Mouse (Mus musculus): Measurements from ENCODE around the gene Wipi1.

Wipi1 gene

DNA sequence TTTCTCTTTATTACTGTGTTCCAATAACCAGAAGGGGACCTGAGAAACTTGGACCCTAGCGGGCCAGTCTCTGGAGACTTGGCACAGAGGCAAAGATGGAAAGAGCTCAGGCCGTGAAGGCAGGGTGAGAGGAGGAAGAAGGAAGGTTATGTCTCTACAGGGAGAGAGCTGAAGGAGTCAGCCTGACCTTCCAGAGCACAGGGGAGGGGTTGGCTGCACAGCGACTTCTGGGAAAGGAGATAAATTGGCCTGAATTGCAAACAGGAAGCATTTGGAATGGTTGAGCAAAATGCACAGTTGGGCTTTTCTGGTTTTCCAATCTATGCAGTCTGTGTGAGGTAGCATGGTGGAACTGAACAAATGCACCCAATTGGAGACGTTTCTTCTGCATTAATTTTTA, 5.0 kb upstream of the Wipi1 start:
- DNase-seq: peak; percentile 14

DNA sequence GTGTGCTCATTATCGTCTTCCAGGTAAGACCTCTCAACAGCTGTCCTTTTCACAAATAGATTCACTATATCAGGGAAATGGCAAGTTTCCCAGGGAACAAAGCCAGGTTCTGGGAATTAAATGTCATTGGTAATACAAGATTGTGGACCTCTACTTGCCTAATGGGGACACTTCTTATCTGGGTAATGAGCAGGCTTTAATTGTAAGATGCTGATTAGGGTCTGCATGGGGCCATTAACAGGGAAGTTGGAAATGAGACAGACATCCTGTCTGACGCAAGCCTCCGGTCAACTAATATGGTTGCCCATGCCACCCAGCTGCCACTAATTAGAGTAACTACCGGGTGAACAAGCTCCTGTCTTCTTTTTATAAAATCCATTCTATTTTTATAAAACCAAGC, 4.6 kb upstream of the Wipi1 start:
- peak; percentile 22 for DNase-seq

DNA sequence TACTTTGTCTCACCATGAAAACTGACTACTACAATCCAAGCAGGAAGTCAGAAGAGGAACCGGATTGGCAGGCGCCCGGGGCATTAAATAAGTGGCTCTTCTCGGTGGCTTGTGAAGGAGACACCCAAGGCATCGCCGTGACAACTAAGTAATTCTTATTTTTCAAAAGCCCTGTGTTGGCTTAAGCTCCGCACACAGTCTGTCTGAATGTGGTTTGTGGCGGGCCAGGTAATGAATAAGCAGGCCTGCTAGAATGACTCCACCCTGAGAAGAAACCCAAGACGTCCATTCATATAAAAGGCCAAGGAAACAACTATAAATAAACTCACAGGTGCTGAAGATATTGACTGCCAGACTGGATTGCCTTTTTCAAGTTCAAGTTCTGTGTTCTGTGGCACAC, 3.5 kb upstream of the Wipi1 start:
- DNase-seq: peak; percentile 16

DNA sequence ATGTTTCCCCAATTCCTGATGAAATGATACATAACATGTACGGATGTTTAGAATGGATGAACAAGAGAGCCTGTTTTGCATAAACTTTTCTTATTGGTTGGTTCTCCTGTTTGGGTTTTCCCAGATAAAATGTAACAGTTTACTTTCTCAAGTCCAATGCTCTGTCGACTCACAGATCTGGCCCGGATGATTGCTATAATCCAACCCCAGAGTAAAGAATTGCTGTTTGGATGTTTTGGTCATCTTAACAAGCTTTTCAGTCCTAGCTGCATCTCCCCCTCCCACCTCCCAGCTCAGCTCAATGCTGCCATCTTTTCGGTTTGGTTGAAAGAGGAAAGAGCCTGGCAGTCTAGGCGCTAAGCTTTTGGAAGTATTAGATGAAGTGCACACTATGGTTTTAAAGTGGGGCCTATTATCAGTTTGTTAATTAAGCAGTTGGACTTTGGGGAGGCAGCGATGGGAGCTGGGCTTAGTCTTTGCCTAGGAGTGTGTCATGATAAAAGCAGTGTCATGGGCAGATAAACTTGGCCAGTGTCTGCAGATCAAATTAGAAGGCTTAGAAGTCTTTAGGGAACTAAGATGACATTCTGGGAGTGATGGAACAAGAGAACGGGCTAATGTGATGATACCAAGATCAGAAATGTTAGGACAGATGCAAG, 1.2 kb upstream of the Wipi1 start:
- DNase-seq: no peak

DNA sequence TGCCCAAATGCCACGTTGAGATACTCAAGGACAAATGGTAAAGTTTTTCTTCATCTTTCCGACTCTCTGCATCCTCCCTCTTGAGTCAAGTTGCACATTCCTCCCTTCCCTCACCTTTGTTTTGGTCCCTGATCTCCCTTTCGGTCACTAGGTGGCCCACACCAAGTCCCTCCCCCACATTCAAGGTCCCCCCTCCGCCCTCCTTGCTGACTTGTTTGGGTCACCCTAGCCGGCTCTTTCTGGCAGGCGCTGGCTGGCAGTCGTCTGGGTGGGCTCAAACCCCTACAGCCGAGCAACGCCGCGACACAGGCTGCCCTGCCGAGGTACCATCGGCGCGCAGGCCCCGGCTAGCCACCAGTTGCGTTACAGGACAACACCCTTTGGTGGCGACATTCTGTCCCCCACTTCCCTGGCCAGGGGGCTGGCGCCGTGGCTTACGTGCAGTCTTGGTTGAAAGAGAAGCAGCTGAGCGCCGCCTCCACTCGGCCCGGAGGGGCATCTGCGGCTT, 918 bp downstream of the Wipi1 start:
- no peak for DNase-seq

DNA sequence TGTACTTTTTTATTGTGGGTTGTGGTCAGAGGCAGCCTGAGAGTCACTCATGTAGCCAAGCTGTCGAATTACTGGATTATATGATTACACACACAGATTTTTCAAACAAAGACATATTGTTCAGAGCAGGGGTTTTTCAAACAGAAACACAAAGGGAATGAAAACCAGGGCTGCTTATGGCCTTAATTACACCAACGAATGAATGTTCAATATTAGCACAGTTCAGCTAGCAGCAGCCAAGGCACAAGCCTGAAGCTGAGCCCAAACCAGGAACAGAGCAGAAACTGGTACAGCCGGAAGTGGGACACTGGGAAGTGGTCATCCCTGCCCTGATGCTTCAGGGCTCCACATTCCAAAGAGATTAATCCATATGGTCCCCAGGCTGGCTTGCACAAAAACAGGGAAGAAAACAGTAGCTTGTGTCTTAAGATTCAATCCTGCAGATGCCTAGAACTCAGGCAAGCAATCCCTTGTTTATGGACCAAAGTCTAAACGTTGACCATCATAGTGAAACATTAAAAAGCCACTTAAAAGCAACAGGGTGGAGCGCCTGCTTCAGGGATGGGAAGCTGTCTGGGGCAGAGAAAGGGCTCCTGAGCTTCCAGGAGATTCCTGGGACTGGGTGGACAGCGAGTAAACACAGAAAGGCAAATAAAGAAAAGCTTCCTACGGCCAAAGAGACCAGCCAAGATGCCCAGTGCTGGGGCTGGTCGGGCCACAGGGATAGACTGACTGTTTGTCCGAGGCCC, 1.5 kb downstream of the Wipi1 start:
- no peak for DNase-seq

DNA sequence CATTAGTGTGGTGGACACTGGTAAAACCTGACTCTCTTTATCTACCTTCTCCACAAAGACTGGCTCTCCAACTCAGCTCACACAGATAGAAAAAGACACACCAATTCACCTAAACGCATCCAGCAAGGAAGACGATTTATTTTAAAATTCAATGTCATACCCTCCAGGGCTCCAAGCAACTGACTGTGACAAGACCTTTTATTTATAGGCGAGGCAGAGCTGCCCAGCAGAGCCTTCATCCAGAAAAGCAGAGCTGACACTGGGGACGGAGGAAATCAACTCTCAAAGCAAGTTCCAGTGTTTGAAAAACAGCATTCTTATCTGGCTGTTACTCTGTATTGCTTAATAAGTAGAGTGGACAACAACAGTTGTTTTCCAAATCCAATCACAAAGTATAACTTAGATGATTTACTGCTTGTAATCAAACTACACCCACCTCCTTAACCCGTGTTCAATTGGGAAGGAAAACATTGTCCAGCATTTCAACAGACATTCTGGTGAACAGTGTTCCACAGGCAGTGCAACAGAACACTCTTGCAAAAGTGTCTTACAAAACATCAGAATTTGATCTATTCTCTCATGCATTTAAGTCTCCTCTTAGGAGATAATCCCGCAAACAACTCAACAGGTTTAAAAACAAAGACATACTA, 2.7 kb downstream of the Wipi1 start:
- no peak for DNase-seq

DNA sequence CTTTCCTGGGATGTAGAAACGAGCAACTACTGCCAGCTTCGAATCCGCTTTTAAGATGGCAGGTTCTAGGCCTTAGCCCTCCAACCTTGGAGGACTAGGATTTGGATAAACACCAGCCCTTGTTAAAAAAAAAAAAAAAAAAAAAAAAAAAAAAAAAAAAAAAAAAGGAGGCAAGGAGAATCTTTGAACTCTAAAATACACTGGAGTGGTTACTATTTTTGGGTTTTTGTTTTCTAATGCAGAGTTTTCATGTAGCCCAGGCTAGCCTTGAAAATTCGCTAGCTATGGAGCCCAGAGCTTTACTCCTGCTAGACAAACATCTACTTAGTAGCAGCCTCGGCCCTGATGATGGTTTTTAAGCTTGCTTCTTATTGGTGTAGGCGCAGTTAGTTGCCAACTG, 4.2 kb downstream of the Wipi1 start:
- no peak for DNase-seq

DNA sequence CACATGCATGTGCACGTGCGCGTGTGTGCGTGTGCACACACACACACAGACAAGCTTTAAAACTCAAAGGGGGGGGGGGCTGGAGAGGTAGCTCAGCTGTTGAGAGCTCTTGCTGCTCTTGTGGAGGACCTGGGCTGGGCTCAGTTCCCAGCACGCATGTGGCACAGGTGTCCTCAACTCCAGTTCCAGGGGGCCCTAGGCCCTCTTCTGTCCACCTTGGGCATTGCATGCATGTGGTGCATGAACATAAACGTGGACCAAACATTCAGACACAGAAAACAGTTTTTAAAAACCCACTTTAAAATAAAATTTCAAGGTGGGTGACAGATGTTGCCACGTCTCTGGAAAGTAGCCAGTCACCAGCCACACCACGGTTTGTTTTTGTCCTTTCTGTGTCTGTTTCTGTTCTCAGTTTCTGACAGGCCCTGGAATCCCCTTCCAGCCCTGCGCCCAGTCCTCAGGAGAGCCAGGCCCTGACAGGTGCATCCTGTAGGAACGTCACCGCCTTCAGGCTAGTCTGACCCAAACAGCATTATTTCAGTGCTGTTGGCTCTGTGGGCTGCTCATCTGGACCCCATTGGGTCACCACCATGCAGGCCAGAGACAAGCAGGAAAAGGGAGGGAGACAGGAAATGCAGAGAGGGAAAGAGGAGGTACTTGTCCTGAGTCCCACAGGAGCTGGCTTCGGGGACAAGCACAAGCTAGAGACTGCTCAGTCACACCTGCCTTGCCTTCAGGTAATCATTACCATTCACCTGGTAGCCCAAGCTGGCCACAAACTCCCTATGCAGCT, 12.8 kb downstream of the Wipi1 start:
- no peak for DNase-seq

DNA sequence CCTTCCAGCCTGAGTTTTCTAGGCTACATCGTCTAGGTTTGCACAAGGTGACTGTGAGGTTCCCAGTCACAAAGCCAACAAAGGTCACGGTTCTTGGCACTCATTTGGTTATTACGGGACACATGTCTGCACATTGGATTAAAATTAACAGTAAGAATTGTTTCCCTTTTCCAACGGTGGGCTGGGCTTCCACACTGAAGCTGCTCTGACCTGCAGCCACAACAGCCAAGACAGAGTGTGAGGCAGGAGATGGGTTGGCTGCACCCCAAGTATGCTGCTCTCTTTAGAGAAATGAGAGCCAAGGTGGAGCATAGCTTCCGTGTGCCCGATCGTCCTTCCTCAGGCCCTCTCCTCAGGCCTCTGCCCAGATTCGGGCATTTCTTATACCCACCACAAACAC, 17.0 kb downstream of the Wipi1 start:
- DNase-seq: no peak

DNA sequence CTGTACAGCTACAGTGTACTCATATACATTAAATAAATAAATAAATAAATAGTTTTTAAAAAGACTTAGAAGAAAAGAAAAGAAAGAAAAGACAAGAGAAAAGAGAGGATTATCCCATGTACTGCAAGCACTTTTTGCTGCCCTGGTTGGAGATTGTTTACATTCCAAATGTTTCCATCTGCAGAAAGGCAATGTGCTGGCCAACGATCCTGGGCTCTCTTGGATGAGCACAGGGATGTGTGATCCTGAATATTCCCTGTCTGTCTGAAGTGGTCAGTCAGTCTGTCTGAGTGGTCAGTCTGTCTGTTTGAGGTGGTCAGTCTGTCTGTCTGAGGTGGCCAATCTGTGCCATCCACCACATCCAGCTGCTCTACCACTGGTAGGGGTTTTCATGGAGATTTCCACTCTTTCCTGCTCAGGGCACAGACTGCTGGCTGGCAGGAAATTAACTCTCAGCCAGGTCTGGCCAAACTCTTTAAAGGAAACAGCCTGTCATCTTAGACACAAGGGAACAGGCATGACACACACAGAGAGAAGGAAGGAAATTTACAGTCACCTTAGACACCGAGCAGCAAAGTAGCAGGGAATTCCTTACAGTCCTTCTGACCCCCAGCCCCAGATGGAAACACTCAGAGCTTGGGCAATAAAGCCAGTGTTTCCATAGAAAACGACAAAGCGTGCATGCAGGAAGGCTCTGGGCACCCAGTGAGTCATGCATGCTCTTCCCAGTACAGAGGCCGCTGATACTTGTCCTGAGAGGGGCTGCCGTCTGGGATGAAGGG, 18.4 kb downstream of the Wipi1 start:
- DNase-seq: no peak

DNA sequence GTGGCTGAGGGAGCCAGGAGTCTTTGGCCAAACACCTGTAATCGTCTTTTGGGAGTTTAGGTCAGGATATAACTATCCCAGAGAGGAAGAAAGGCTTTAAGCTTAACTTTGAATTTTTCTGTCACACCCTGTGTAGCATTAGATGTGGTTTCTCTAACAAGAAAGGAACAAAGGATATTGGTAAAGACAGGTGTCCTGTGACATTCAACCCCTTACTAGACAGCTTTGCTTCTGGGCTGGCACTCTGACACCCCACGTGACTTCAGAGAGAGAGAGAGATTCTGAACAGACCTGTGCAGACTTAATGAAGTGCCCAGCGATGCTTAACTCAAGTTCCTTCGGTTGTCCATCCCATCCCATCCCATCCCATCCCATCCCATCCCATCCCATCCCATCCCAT, 20.3 kb downstream of the Wipi1 start:
- DNase-seq: no peak

DNA sequence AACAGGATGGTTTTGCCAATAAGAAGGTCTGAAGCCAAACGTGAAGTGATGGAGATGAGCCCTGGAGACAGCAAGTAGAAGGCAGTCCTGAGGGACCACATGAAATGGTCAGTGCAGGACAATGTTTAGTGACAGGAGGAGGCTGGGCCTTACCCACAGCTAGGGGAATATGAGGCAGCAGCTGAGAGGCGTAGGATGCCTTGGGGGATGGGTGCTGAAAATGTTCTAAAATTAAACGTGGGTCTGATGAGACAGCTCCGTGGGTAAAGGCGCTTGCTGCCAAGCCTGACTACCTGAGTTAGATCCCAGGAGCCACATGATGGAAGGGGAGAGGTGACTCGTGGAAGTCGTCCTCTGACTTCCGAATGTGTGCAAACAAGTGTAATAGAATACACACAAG, 21.8 kb downstream of the Wipi1 start:
- no peak for DNase-seq

DNA sequence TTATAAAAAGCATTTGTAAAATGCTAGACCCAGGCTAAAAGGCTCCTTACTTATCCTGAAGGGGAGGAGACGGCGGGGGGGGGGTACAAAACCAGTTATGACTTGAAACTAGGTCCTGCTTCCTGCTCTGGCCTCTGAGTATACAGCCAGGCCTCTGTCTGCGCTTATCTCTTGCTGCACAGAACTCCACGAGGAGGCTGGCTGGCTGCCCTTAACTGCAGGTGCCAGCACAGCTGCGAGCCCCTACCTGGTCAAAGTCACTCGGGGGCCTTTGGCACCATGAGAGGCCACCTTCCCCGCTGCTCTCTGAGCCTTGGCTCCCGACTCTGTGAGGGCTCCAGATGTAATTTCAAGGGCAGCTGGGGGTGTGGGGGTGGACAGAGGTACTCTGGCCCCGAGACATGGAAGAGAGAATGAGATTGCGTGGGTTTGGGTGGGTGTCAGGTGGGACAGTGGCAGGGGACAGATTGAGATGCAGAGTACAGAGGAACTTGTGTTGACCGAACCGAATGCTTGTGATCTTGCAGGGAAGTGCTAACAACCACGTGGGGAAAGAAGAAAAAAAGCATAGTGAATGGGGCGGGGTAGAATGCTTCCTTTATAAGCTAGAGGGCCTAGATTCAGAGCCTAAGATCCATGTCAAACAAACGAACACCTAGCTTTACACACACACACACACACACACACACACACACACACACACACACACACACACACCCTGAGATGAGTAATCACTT, 24.0 kb downstream of the Wipi1 start:
- no peak for DNase-seq

DNA sequence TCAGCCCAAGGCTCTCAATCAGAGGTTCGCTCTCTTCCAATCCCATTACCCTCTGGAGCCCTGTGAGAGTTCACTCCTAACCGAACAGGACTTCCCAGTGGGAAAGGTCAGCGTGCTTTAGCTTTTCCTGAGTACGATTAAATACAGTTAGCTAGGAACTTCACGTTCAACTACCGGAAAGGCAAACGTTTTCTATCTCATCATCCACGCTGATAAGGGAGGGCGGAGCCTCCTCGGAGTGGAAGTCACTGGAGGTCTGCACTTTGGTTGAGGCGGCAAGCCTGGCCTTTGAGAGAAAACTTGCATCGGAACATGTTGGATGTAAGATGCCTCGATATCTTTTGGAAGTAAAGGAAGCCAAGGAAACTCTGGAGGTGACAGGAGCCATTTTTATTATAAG, 24.7 kb downstream of the Wipi1 start:
- DNase-seq: no peak

DNA sequence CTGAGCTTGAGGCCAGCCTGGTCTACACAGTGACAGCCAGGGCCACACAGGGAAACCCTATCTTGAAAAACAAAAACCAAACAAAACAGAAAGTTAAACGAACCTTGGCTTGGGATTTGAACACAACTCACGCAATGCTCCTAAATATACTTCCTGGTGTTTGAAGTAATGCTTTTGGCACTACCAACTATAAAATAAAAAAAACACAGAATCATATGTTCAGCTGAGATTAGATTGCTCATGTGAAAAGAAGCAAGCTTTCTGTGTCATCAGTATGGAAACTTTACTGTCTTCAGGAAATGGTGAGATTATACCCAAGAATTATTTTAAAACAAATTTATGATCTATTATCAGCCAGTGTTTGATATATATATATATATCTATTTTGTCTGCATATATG, 25.3 kb downstream of the Wipi1 start:
- no peak for DNase-seq

DNA sequence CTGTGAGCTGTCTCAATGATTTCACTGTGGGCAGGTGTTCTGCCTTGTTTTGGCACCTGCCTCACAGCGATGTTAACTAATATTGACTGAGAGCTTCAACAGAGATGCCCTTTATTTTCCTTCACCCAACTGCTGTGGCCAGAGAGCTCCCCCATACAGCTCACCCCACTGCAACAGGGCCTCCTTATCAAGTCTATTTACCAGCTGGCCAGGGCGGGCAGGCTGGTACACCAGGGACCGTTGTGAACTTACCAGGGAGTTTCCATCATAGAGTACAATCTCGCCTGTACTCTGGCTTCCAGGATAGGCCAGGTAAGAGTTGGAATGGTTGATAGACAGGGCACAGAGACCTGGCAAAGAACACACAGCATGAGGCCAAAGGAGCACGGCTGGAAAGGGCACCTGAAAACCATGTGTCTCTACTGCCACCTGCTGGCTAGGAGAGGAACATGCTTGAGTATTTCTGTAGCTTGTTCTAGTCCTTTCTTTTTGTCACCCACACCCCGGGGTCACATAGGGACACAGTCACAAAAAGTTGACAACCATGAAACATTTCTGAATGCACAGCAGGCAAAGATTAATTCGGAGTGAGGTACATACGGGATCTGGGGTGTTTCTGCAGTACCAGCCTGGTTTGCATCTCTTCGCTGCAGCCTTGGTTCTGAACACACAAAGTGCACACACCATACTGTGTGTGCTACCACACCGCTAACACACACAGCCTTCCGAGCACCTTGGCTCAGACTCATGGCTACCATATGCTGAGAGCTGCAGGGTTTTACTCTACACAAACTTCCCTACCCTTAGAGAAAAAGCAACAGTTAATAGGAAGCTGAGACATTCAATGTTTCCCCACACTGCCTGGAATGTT, 26.7 kb downstream of the Wipi1 start:
- DNase-seq: peak; percentile 93

DNA sequence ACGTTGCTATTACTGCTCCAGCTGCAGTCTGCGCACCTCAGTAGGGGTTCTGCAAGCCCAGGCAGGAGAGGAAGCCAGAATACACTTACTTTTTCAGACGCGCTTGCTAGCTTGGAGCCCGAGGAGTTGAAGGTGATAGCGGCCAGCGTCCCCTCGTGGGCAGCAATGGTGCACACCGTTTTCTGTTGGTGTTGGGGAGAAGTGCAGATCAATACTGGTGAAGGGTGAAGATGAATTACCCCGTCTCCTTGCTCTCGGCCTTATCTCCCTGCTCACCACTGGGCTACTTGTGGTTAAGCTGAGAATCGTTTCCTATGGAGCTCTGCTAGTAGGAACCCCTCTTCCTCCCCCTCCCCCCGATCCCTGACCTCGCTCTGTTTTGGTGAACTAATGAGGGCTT, 27.8 kb downstream of the Wipi1 start:
- no peak for DNase-seq

DNA sequence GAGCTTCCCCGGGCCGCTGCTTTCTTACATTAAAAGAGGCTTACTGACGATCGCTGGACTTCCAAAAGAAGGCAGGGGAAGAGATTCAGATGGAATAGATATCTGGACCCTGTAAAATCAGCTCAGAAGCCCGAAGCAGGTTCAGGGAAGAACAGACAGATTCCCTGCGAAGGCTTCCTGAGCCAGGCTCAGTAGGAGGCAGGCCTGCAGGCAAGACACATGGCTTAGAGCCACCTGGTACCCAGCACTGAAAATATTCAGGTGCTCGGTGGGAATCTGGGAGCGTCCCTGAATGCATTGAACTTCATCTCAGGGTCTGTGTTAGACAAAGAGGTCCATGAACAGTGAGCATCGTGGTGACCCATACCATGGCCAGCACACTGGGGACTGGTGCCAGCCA, 31.8 kb downstream of the Wipi1 start:
- DNase-seq: peak; percentile 56

DNA sequence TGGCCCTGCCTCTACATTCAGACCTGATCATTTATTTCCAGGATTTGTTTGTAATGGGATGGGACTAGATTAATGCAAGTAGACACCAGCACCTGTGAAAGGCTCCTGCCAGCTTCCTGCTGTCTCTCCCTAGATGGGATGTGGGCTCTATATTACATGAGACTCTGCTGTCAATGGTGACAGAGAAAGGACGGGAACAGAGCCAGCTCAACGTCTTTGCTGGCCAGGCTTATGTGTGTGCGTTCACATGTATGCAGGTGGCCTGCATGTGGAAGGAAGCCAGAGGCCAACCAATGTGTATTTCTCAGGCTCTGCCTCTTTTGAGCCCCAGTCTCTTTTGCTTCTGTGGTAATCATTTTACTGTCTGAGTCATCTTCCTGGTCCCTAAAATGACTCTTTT, 33.2 kb downstream of the Wipi1 start:
- peak; percentile 44 for DNase-seq

DNA sequence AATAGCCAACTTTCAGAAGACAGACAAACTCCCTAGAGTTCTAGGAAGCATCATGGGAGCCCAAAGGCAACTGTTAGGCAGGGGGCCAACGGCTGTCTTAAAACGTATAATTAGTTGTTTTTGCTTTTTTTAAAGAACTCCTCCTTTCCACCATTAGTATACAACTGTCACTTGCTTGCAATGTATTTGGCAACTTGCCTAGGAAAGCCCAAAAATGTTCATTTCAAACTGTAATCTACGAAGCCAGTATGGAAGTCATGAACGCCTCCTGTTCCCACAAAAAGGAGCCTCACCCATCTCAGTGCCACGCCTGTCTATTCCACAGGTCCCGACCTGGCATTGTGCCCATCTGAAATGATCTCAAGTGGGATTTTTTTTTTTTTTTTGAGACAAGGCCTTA, 35.9 kb downstream of the Wipi1 start:
- no peak for DNase-seq
